Mouse (Mus musculus) E14TG2a.4 (cell line): ENCODE data around the gene Ccdc136.

Experiments
- H3K27me3 ChIP-seq: 2 replicates; pipeline ENCODE4 v1.6.1; 2014; ENCODE audit warnings: low read length, control low read depth; ENCODE audit not compliant: insufficient read depth
- H3K36me3 ChIP-seq: 2 replicates; pipeline ENCODE4 v1.6.1; 2014; ENCODE audit warnings: low read length, control low read depth; ENCODE audit not compliant: insufficient read depth
- H3K4me1 ChIP-seq: replicated peaks from 2 replicates; pipeline ENCODE4 v1.6.1; 2014; ENCODE audit warnings: low read depth, low read length, control low read depth
- H3K4me3 ChIP-seq: replicated peaks from 2 replicates; pipeline ENCODE4 v1.5.1; 2014; ENCODE audit warnings: mild to moderate bottlenecking, low read length
- H3K9me3 ChIP-seq: 2 replicates; pipeline ENCODE4 v1.6.1; 2014; ENCODE audit warnings: low read length, control low read depth
- CTCF ChIP-seq: conservative IDR thresholded peaks from 2 replicates; pipeline ENCODE4 v1.5.1; 2014; ENCODE audit warnings: low read length
- NANOG ChIP-seq: IDR thresholded peaks from 2 replicates; pipeline ENCODE4 v1.6.1; 2014; ENCODE audit warnings: borderline replicate concordance, low read length, mixed read lengths
- POU5F1 ChIP-seq: IDR thresholded peaks from 2 replicates; pipeline ENCODE4 v1.6.1; 2014; ENCODE audit warnings: low read length, borderline replicate concordance

The Ccdc136 gene

GRCm38 (mm10) chr6:29406412-29406811, 10.3 kb downstream of the Ccdc136 start:
- H3K4me1 ChIP-seq = peaks cover 18% of the 10 kb centered on the region
- H3K4me3 ChIP-seq = no peak overlapping the region
- TF ChIP-seq CTCF = no peak
- no peak for TF ChIP-seq NANOG
- TF ChIP-seq POU5F1 = no peak
- H3K9me3 ChIP-seq = no peaks in the 10 kb centered on the region
- H3K36me3 ChIP-seq = peaks cover 57% of the 10 kb centered on the region
- H3K27me3 ChIP-seq = no peaks in the 10 kb centered on the region

- Histone ChIP-seq H3K36me3 (peaks cover 87% of the 10 kb centered on the region), H3K4me1 (peaks cover 12% of the 10 kb centered on the region), H3K9me3 (no peaks in the 10 kb centered on the region), H3K4me3 (no peak overlapping the region), H3K27me3 (no peaks in the 10 kb centered on the region)
- TF ChIP-seq POU5F1 (no peak), CTCF (no peak)
These were observed 19.3 kb downstream of the Ccdc136 start for GRCm38 (mm10) chr6:29415446-29415845.

- H3K36me3 ChIP-seq = peaks cover 46% of the 10 kb centered on the region
- H3K4me3 ChIP-seq = no peak overlapping the region
- 0 out of 2 replicates have a peak, but pooled peaks cover 6% of the 10 kb centered on the region for H3K27me3 ChIP-seq
- no peaks in the 10 kb centered on the region for H3K9me3 ChIP-seq
- no peak for TF ChIP-seq NANOG
- no peak for TF ChIP-seq POU5F1
- no peak for TF ChIP-seq CTCF
- peaks cover 3% of the 10 kb centered on the region; the same call in 1 of the 2 replicates for H3K4me1 ChIP-seq
These were observed 24.5 kb downstream of the Ccdc136 start for GRCm38 (mm10) chr6:29420596-29420995.

- Histone ChIP-seq H3K36me3 (peaks cover 11% of the 10 kb centered on the region; the same call in 1 of the 2 replicates), H3K27me3 (peaks cover 9% of the 10 kb centered on the region; the same call in 1 of the 2 replicates), H3K4me3 (no peak overlapping the region), H3K4me1 (peaks cover 8% of the 10 kb centered on the region), H3K9me3 (no peaks in the 10 kb centered on the region)
- TF ChIP-seq POU5F1 = no peak
- TF ChIP-seq CTCF = no peak
- no peak for TF ChIP-seq NANOG
These were observed 29.0 kb downstream of the Ccdc136 start for GRCm38 (mm10) chr6:29425118-29425517.

GRCm38 (mm10) chr6:29426331-29426730, 30.2 kb downstream of the Ccdc136 start:
- no peak for TF ChIP-seq CTCF
- TF ChIP-seq NANOG = no peak
- TF ChIP-seq POU5F1 = no peak
- H3K36me3 ChIP-seq = peaks cover 6% of the 10 kb centered on the region; the same call in 1 of the 2 replicates
- no peaks in the 10 kb centered on the region for H3K9me3 ChIP-seq
- H3K27me3 ChIP-seq = peaks cover 19% of the 10 kb centered on the region
- peaks cover 17% of the 10 kb centered on the region for H3K4me1 ChIP-seq
- H3K4me3 ChIP-seq = no peak overlapping the region

GRCm38 (mm10) chr6:29428171-29428570, 32.1 kb downstream of the Ccdc136 start:
- peaks cover 32% of the 10 kb centered on the region for H3K27me3 ChIP-seq
- no peak overlapping the region for H3K4me3 ChIP-seq
- no peaks in the 10 kb centered on the region for H3K36me3 ChIP-seq
- H3K9me3 ChIP-seq = no peaks in the 10 kb centered on the region
- H3K4me1 ChIP-seq = peaks cover 20% of the 10 kb centered on the region
- TF ChIP-seq NANOG (no peak), POU5F1 (no peak), CTCF (no peak)

- TF ChIP-seq POU5F1 = no peak
These were observed 34.7 kb downstream of the Ccdc136 start for GRCm38 (mm10) chr6:29430681-29431420.

GRCm38 (mm10) chr6:29431473-29431872, 35.4 kb downstream of the Ccdc136 start:
- Histone ChIP-seq H3K27me3 (peaks cover 46% of the 10 kb centered on the region), H3K4me1 (peaks cover 47% of the 10 kb centered on the region)

More at GRCm38 (mm10) chr6:29430681-29431420, 34.7 kb downstream of the Ccdc136 start:
- Histone ChIP-seq H3K27me3 (peaks cover 46% of the 10 kb centered on the region), H3K36me3 (no peaks in the 10 kb centered on the region), H3K9me3 (no peaks in the 10 kb centered on the region), H3K4me1 (peaks cover 47% of the 10 kb centered on the region), H3K4me3 (no peak overlapping the region)

More at GRCm38 (mm10) chr6:29431473-29431872, 35.4 kb downstream of the Ccdc136 start:
- Histone ChIP-seq H3K9me3 (no peaks in the 10 kb centered on the region), H3K4me3 (no peak overlapping the region), H3K36me3 (no peaks in the 10 kb centered on the region)
- TF ChIP-seq POU5F1 (no peak), NANOG (no peak), CTCF (no peak)
